Mouse (Mus musculus) spleen, adult 18-20 months (tissue): ENCODE results near the gene Slc39a11.

Experiments
- DNase-seq, 2 experiments: peaks; one replicate each; pipeline ENCODE4 v3.0.0; 2022; ENCODE audit warnings: mixed read lengths in 2 of 2

Slc39a11 gene

GRCm38 (mm10) chr11:113214741-113215140, 435.1 kb downstream of the Slc39a11 start:
- DNase-seq, result no peak

GRCm38 (mm10) chr11:113212390-113213025, 437.4 kb downstream of the Slc39a11 start:
- DNase-seq, result no peak

GRCm38 (mm10) chr11:113209220-113209878, 440.5 kb downstream of the Slc39a11 start:
- no peak for DNase-seq

- DNase-seq, result no peak
These were observed 441.3 kb downstream of the Slc39a11 start for GRCm38 (mm10) chr11:113208521-113209072.

GRCm38 (mm10) chr11:113207966-113208365, 441.9 kb downstream of the Slc39a11 start:
- DNase-seq, result no peak

GRCm38 (mm10) chr11:113206099-113206498, 443.8 kb downstream of the Slc39a11 start:
- DNase-seq, result no peak

- DNase-seq, result no peak
These were observed 446.9 kb downstream of the Slc39a11 start for GRCm38 (mm10) chr11:113203008-113203407.

GRCm38 (mm10) chr11:113201470-113201997, 448.3 kb downstream of the Slc39a11 start:
- peak; percentile 62 to 64 for DNase-seq

- no peak for DNase-seq
These were observed 449.0 kb downstream of the Slc39a11 start for GRCm38 (mm10) chr11:113200901-113201300.

- DNase-seq, result no peak
These were observed 451.3 kb downstream of the Slc39a11 start for GRCm38 (mm10) chr11:113198586-113198985.

GRCm38 (mm10) chr11:113197624-113198023, 452.3 kb downstream of the Slc39a11 start:
- DNase-seq, result no peak

GRCm38 (mm10) chr11:113196234-113197007, 453.5 kb downstream of the Slc39a11 start:
- DNase-seq, result no peak
